Mouse (Mus musculus) E14TG2a.4 (cell line): ENCODE results near the gene Lce1c.

Experiments
- CTCF ChIP-seq: conservative IDR thresholded peaks from 2 replicates; pipeline ENCODE4 v1.5.1; 2014; ENCODE audit warnings: low read length
- NANOG ChIP-seq: IDR thresholded peaks from 2 replicates; pipeline ENCODE4 v1.6.1; 2014; ENCODE audit warnings: borderline replicate concordance, low read length, mixed read lengths
- POU5F1 ChIP-seq: IDR thresholded peaks from 2 replicates; pipeline ENCODE4 v1.6.1; 2014; ENCODE audit warnings: low read length, borderline replicate concordance

DNA sequence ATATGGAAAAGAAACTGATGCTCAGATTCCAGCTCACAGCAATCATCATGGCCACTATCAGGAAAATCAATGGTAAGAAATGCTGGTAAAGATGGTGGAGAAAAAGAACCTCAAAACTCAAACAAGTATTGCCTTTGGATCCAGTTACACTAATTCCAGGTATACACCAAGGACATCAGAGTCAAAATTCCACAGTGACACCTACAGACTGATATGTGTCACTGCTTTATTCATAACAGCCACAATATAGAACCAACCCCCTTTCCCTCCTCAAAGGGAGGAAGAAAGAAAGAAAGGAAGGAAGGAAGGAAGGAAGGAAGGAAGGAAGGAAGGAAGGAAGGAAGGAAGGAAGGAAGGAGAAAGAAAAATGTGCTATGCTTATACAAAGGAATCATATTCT, 36.1 kb downstream of the Lce1c start:
- TF ChIP-seq CTCF = peak; percentile 22; the same call in 1 of the 2 replicates
- no peak for TF ChIP-seq POU5F1
- TF ChIP-seq NANOG = no peak
